Mouse (Mus musculus) thymus, postnatal 10 days (tissue): ENCODE data around the gene Kif21b.

Experiments
- DNase-seq, 2 experiments: peaks; one replicate each; pipeline ENCODE4 v3.0.0; 2021; ENCODE audit warnings: low spot score in 2 of 2

Kif21b gene

DNA sequence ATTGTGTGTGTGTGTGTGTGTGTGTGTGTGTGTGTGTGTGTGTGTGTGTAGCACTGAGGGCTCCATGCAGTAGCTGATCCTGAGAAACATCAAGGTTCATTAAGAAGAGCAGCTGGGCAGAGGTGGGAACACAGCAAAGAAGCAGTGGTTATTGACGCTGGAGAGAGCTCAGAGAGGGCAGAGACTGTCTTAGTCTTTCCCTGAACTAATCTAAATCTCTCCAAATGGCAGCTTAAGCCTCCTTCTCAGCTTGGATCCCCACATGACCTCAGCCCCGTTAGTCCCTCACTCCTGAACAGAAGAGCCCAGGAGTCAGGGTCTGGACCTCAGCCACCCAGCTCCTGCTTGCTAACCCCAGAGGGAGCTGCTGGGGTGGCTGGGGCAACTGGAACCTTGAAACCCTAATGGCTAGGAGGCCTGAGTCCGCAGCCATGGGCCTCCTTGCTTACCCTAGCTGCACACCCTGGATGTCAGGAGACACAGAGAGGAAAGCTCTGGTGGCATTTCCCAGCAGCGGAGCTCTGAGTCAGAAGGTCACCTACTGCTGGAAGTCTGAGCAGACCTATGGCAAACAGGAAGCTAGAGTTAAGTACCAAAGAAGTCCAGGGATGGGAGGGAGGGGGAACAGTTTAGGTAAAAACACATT, 2.1 kb upstream of the Kif21b start:
- no peak for DNase-seq

DNA sequence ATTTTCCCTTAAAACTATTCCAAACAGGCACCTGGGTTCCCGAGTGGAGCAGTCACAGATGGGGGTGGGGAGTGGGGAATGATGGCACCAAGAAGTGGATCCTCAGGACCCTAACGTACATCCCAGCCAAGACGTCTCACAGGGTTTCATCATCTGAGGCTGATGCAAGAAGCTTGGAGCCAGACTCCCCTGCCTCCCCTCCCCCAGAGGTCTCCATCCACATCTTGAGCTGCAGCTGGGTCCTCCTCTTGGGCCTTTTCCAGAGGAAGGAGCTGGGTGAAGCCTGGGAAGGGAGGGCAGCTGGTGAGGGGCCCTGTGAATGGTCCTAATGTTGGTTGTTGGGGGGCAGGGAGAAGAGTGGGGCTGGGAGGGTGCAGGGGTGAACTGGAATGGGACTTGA, 1.1 kb upstream of the Kif21b start:
- DNase-seq, result no peak

DNA sequence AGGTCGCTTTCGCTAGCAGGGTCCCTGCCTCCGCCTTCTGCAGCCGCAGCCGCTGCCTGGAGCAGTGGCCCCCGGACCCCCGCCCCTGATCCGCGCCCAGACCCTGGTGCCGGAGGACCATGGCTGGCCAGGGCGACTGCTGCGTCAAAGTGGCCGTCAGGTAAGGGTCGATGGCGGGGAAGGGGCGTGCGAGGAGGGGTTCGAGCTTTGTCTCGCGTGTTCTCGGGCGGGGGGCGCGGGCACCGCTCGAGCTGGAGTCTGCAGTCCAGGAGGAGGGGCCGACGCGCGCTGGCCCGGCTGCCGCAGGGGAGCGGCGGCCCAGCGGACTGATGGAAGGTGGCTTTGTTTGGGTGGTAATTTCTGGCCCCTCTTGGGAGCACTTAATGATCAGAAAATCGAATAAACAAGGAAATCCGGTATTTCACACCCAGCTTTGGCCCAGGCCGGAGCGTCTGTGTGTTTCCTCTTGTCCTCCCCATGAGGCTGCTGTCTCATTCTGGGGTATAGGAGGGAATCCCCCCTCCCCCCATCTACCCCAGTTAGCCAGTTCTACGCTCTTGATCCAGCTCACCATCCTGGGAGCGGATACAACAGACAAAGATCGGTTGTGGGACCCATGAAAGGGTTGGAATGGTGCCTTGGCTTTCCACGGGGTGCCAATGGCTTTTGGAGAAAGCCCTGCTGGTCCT, 558 bp downstream of the Kif21b start:
- peak; percentile 52 to 67 for DNase-seq

DNA sequence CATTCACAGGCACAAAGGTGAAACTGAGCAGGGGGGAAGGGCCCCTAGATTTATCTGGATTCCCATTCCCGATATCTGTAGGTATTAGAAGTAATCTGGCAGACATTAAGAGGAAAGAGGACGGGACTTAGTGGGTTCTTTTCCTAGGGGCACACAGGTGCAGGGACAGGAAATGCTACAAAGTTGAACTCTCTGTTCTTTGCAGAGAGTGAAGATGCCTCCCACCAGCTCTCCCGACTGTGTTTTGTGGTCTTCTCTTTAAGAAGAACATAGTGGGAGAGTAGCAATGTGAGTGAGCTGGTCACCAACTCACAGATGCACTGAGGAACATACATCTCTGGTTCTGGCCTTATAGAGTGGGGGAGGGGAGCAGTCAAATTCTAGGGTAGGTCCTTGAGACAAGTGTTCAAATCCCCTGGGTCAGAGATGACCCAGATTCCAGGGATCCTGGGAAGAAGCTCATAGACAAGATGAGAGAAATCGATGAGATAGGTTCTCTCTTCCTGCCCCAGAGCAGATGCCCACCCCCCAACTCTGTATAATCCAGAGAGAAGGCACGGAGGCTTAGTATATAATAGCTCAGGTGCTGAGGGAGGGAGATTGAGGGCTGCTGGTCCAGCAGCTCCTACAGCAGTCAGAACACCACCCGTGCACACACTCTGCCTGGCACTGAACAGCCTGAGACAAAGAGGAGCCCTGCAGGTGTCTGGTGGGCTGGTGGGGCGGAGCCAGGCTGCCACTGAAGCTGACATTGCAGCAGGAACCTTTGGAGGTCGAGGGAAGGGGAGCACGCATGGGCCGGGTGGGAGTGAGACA, 1.4 kb downstream of the Kif21b start:
- peak; percentile 82 to 85 for DNase-seq

DNA sequence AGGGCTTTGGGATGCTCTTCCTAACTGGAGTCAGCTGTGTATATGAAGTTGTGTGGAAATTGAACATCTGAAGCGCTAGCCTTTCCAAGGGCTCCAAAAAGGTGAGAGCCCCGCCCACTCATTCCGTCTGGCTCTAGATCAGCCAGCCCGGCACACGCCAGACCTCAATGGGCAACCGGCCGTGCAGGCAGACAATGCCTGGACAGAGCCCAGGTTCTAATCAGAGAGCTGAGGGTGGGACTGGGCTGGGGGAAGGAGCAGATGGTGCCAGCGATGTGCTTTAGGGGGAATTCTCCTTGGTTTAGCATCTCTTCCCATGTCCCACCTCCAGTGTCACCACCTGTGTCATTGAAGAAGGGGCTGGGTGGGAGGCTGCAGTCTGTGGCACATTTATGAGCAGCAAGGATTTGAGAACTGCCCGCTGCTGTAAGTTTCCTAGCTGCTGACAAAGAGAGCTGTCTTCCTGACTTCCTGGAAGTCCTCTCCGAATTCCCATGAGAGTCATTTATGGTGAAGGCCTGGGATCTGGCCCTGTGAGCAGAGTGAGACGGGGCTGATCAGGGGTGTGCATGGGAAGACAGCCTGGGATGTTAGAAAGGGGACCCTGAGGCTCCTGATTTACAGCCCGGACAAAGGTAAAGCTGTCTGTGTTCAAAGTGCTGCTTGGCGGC, 2.5 kb downstream of the Kif21b start:
- DNase-seq, result peak in 1 of 2 experiments; percentile 20

GRCm38 (mm10) chr1:136134547-136134946, 3.4 kb downstream of the Kif21b start:
- peak; percentile 35 to 36 for DNase-seq

DNA sequence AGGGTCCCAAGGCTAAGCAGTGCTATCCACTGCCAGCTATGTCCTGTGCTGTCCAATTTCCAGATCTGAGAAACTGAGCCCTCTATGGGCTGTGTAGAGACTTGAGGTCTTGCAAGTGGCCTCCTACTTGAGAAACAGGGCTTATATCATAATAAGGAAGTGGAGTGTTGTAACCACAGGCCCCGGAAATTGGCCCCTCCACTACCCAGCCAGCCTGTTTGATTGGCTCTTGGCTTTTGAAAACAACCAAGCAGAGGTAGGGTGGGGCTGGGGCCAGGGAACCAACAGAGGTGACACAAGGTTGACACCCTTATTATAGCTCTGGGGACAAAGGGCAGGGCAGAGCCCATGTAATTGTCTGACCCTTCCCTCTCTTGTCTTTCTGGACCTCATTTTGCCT, 3.9 kb downstream of the Kif21b start:
- DNase-seq, result peak; percentile 82 to 88

- peak in 1 of 2 experiments; percentile 27 for DNase-seq
Observed at GRCm38 (mm10) chr1:136135777-136136444, 4.7 kb downstream of the Kif21b start.

DNA sequence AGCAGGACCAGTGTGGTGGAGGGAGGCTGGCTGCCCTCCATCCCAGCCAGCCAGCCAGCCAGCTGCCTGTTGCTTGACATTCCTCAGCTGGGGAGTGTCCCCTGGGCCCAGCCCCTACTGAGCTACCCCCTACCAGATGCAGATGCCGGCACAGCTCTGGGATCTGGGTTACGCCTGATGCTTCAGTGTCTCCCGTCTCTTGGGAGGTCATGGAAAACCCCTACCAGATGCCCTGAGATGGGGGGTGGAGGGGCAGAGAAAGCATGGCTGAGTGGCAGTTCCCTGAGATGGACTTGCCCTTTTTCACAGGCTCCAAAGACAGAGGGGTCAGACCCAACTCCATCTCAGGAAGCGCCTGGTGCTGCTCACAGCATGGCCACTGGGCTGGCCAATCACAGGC, 5.4 kb downstream of the Kif21b start:
- DNase-seq, result no peak

DNA sequence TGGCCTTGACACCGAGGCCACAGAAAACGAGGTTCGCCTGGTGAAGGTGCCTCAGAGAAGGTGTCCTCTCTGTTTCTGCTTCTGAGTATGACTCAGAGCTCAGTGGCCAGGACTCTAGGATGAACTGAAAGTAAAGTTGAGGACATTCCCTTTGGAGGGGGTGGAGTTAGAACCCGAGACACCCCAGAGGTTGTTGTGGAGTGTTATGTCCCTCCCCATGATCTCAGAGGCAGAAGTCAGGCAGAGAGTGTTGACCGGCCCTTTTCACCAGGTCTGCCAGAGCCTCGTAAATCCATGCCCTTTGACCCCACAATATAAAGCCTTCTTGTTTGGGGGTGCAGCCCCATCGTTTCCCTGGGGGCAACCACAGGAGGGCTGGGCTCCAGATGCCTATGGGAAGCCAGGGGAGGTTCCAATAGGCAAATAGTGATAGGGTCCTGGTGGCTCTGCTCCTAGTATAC, 5.9 kb downstream of the Kif21b start:
- DNase-seq, result no peak

DNA sequence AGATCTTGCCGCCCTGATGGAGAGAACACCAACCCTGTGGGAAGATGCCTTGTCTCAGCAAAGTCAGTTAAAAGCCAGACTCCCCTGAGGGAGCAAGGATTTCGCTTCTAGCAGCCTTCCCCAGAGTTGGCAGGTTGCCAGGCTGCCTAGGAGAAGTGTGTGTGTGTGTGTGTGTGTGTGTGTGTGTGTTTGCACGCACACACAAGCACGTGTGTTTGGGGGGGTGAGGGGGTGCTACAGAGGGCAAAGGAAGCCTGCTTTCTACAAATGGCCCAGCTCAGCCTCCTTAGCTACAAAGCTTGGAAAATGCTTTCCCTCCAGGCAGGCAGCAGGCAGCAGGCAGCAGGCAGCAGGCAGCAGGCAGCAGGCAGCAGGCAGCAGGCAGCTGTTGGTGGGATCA, 6.4 kb downstream of the Kif21b start:
- peak; percentile 34 to 55 for DNase-seq

DNA sequence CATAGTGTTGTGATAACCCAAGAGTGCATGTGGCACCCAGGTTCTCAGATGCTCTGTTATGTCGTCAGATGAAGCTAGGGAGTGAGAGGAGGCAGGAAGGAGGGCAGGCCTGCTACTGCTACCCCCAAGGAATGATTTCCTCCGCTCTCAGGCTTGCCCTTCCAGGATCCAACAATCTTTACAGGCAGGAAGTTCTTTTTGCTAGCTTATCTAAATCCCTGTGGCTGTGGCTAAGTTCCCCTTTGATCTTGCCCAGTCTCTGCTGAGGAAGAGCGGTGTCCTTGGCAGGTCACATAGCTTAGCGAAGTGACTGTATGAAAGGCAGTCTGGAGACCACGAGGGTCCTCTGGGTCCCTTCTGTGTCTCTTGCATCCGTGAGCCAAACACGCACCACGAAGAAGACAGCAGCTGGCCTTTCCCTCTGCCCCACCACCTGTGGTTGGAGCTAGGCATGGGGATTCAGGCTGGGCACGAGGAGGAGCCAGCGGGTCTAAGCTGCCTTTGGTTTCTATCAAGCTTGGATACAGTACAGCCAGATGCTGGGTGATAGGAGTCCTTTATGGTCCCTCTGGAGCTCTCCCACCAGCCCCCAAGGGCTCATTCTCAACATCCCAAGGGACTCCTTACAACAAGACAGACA, 7.1 kb downstream of the Kif21b start:
- no peak for DNase-seq

GRCm38 (mm10) chr1:136139990-136140640, 8.9 kb downstream of the Kif21b start:
- DNase-seq, result peak; percentile 74 to 79

GRCm38 (mm10) chr1:136141176-136141950, 10.2 kb downstream of the Kif21b start:
- no peak for DNase-seq

GRCm38 (mm10) chr1:136142336-136142735, 11.1 kb downstream of the Kif21b start:
- no peak for DNase-seq

DNA sequence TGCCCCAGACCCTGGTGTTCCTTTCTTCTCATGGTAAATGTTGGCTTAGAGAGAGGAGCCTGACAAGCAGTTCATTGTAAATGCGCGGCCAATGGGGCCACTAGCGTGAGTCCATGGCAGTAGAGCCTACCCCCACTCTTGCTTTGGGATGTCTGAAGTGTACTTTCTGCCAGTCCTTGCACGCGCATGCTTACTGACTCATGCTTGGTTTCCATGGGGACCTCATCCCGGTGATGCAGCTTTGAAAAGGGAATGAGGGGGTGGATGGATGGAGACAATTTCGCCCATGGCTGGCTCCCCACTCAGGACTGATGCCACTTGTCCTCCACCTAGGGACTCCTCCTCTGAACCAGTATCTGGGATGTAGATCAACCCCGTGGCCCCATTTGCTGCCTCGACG, 12.3 kb downstream of the Kif21b start:
- DNase-seq, result no peak

GRCm38 (mm10) chr1:136149702-136150101, 18.5 kb downstream of the Kif21b start:
- DNase-seq, result no peak

DNA sequence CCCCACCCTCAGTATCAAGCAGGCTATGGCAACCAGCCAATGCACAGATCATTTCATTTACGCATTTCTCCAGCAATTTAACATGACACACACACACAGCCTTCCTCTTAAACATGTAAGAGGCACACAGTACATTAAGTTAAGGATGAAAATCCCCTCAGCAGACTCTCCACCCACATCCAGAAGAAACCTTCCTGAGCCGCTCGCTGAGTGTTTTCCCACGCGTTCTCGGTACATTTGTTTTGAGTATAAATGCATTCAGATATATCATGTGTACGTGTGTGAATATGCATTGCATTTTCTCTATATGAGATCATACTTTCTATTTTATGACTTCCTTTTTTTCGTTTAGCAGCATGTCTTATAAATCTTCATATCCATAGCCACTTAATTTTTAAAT, 20.2 kb downstream of the Kif21b start:
- no peak for DNase-seq

DNA sequence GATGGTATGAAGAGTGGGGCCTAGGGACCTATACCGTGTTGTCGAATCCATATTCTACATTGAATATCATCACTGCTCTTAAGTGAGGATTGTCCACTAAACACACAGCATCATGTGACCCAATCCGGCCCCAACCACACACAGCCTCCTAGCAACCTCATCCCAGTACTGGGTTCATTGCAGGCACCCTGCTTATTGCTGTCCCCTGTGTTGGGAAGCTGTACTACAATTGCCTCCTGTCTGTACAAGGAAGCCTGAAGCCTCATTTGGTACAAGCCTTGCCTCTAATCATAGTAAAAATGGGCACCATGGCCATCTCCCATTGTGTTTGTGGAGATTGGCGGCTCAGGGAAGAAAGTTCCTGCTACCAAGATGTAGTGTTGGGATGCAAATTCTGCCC, 25.1 kb downstream of the Kif21b start:
- no peak for DNase-seq

- no peak for DNase-seq
Observed at GRCm38 (mm10) chr1:136156951-136157350, 25.8 kb downstream of the Kif21b start.
